Mouse (Mus musculus): ENCODE results near the gene Il1rap.

DNA sequence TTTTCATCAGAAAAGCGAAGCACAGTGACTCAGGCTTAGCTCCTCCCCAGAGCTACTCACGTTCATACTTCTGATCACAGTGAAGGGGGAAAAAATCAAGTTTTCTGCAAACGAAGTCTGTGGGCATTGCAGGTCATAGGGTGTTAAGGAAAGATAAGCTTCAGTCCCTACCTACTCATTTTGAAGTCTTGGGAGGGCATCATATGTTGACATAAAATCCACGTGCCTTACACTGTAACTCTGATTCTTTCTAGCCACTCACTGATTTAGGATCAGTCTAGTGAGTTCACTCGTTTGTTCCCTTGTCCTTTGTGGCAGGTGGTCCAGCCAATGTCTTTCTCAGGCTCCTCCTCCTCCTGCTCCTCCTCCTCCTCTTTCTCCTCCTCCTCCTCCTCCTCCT is 17.1 kb downstream of the Il1rap start:
- TF ChIP-seq CTCF (IDR thresholded peaks at IDR 0.05; ENCODE audit: low read depth) (no peak), EP300 (IDR thresholded peaks at IDR 0.05; ENCODE audit: low read depth) (no peak)

Data from liver, embryonic 14.5 days (tissue).